Mouse (Mus musculus) C2C12 (cell line): Measurements from ENCODE around the gene Mycbpap. TPM values are rescaled to one million over a fixed set of nuclear protein-coding genes. Genes with fewer than 3 reads are reported as not detected.

Experiments used
- H3K27me3 ChIP-seq: one replicate; pipeline ENCODE4 v1.6.1; 2011; ENCODE audit not compliant: control insufficient read depth, insufficient read depth, insufficient read length
- H3K36me3 ChIP-seq: one replicate; pipeline ENCODE4 v1.6.1; 2011; ENCODE audit not compliant: control insufficient read depth, insufficient read depth
- H3K4me3 ChIP-seq: one replicate; pipeline ENCODE4 v1.5.1; 2011; ENCODE audit warnings: mild to moderate bottlenecking, control low read depth; ENCODE audit not compliant: poor library complexity, insufficient read depth, severe bottlenecking
- H3K79me2 ChIP-seq: one replicate; pipeline ENCODE4 v1.6.1; 2011; ENCODE audit not compliant: control insufficient read depth, insufficient read depth
- H3K79me3 ChIP-seq: one replicate; pipeline ENCODE4 v1.6.1; 2011; ENCODE audit warnings: low read depth, control low read depth
- H3ac ChIP-seq: one replicate; pipeline ENCODE3; 2011; ENCODE audit warnings: low read depth; ENCODE audit not compliant: control insufficient read depth, insufficient read length
- CEBPB ChIP-seq: IDR thresholded peaks from one replicate; pipeline ENCODE4 v1.6.1; 2011; ENCODE audit warnings: low read depth, mild to moderate bottlenecking, control low read depth, moderate library complexity
- CTCF ChIP-seq: IDR thresholded peaks from one replicate; pipeline ENCODE4 v1.5.1; 2011; ENCODE audit not compliant: control insufficient read depth, insufficient read depth, insufficient read length
- FOSL1 ChIP-seq: IDR thresholded peaks from one replicate; pipeline ENCODE4 v1.8.0; 2011; ENCODE audit warnings: mild to moderate bottlenecking, low read length; ENCODE audit not compliant: poor library complexity, insufficient read depth, severe bottlenecking
- MAX ChIP-seq: IDR thresholded peaks from one replicate; pipeline ENCODE4 v1.6.1; 2011; ENCODE audit warnings: mild to moderate bottlenecking, control low read depth
- MYOD1 ChIP-seq: IDR thresholded peaks from one replicate; pipeline ENCODE4 v1.6.1; 2011; ENCODE audit warnings: low read depth; ENCODE audit not compliant: control insufficient read depth, insufficient read length
- MYOG ChIP-seq: IDR thresholded peaks from one replicate; pipeline ENCODE4 v1.6.1; 2011; ENCODE audit not compliant: control insufficient read depth, insufficient read length; ENCODE audit errors: extremely low read depth
- USF1 ChIP-seq: IDR thresholded peaks from one replicate; pipeline ENCODE4 v1.6.1; 2011; ENCODE audit warnings: low read depth, mild to moderate bottlenecking, control low read depth, moderate library complexity
- polyA plus RNA-seq: library from polyadenylated mRNA; unstranded; fragments of >200 nt; fragmentation: generic; extraction: Trizol; gene quantifications from one replicate; pipeline ENCODE4 v1.2.1, GENCODE M21; 2012; ENCODE audit warnings: missing spikeins

The Mycbpap gene
- polyA plus RNA-seq, 1 experiment, result not detected

DNA sequence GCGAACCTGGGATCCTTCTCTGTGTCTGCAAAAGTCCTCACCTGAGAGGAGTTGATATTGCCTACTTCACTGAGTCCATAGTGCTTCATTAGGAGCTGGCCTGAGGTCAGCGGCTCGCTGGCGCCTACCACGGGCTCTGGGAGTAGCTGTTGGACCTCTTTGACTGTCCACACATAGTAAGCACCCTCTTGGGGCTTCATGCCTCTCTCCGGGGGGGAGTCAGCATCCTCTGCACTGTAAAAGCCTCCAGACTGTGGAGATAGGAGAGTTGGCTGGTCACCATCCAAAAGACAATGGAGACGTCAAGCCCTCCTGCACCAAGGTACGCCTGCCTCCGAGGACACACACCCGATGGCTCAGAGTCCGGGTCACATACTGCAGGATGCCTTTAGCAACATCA is 38.8 kb downstream of the Mycbpap start:
- Histone ChIP-seq H3K4me3 (no peak overlapping the region), H3K79me2 (no peaks in the 10 kb centered on the region), H3K36me3 (no peaks in the 10 kb centered on the region), H3ac (no peak overlapping the region), H3K27me3 (peaks cover 67% of the 10 kb centered on the region), H3K79me3 (no peaks in the 10 kb centered on the region)
- TF ChIP-seq MAX, result no peak
- TF ChIP-seq FOSL1, result no peak
- TF ChIP-seq USF1, result no peak
- no peak for TF ChIP-seq MYOG
- no peak for TF ChIP-seq CTCF
- TF ChIP-seq CEBPB, result no peak
- TF ChIP-seq MYOD1, result no peak

DNA sequence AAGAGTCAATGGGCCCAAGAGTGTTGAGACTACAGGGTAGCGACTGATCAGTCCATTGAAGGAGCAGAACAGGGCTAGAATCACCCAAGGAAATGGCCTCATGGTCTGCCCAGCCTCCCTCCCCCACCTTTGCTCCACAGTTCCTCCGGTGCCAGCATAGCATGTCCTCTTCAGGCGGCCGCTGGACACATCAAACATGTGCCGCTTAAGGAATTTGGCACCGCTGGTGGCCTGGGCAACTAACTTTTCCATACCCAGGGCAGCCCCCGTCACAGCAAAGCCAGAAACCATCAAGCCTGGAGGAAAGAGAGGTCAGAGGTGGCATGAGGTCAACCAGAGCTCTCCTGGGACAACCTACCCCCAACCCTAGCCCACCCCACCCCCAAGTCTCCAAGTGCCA is 39.6 kb downstream of the Mycbpap start:
- Histone ChIP-seq H3K36me3 (no peaks in the 10 kb centered on the region), H3K4me3 (no peak overlapping the region), H3K27me3 (peaks cover 75% of the 10 kb centered on the region), H3K79me2 (no peaks in the 10 kb centered on the region), H3ac (no peak overlapping the region), H3K79me3 (no peaks in the 10 kb centered on the region)
- no peak for TF ChIP-seq MYOD1
- no peak for TF ChIP-seq CTCF
- TF ChIP-seq MYOG, result no peak

DNA sequence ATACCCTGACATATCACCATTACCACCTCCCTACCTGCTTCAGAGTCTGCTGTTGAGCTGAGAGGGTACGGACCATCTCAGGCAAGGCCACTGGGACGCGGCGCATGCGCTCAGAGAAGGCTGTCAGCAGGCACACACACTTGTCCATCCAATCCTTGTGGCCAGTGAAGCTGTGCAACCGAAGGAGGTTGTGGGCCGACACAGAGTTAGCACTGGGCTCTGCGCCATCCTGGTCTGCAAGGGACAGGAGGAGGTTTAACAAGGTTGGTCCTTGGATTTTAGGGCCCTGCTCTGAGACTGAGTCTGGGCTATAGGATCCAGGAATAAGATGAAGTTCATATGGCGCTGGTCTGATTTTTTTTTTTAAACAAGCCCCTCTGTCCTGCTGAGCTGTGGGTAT is 41.2 kb downstream of the Mycbpap start:
- TF ChIP-seq USF1 (no peak), FOSL1 (no peak), MYOD1 (no peak), CEBPB (no peak), CTCF (no peak), MYOG (no peak), MAX (no peak)
- Histone ChIP-seq H3K79me3 (no peaks in the 10 kb centered on the region), H3ac (no peak overlapping the region), H3K4me3 (no peak overlapping the region), H3K79me2 (no peaks in the 10 kb centered on the region), H3K36me3 (no peaks in the 10 kb centered on the region), H3K27me3 (peaks cover 79% of the 10 kb centered on the region)

DNA sequence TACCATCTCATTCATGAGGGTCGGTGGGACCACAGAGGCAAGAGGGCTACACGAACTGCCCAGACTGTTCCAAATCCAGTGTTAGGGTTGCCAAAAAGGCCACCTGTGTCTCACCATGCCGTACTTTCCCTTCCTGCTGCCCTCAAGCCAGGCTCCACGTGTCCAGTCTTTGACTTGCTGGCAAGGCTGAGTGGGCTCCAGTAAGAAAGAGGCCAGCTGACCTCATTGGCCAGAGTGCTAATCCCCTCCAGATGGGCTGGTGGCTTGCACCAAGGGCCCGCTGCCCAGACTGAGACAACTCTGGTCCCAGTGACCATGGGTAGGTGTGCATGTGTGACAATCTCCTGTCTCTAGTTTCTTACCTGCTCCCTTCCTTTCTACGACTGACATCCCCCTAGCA is 43.9 kb downstream of the Mycbpap start:
- Histone ChIP-seq H3K79me2 (no peaks in the 10 kb centered on the region), H3K4me3 (no peak overlapping the region), H3ac (no peak overlapping the region), H3K27me3 (peaks cover 77% of the 10 kb centered on the region), H3K36me3 (no peaks in the 10 kb centered on the region), H3K79me3 (no peaks in the 10 kb centered on the region)
- TF ChIP-seq CEBPB, result no peak
- TF ChIP-seq MYOG, result no peak
- no peak for TF ChIP-seq CTCF
- no peak for TF ChIP-seq FOSL1
- TF ChIP-seq USF1, result no peak
- no peak for TF ChIP-seq MAX
- TF ChIP-seq MYOD1, result no peak

DNA sequence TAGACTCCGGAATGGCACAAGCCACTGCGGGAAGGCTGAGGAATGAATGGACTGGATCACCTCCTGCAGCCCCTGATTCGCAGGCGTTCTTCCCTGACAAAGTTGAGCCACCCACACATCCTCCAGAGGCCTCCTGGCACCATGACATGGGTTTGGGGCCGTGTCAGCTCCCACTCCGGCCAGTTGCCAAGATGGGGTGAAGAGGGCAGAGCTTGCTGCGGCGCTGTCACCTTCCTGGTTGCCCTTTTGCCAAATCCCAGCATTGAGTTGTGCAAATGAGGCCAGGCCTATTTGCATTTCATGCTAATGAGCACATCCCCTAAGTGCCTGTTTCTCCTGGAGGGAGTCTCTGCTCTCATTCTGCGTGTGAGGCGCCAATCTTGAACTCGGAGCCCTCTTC is 45.8 kb downstream of the Mycbpap start:
- Histone ChIP-seq H3K36me3 (no peaks in the 10 kb centered on the region), H3K4me3 (no peak overlapping the region), H3K79me2 (no peaks in the 10 kb centered on the region), H3ac (no peak overlapping the region), H3K79me3 (no peaks in the 10 kb centered on the region), H3K27me3 (peaks cover 73% of the 10 kb centered on the region)
- TF ChIP-seq MAX, result no peak
- TF ChIP-seq USF1, result no peak
- TF ChIP-seq CEBPB, result no peak
- no peak for TF ChIP-seq FOSL1
- TF ChIP-seq MYOD1, result no peak
- no peak for TF ChIP-seq MYOG
- no peak for TF ChIP-seq CTCF

DNA sequence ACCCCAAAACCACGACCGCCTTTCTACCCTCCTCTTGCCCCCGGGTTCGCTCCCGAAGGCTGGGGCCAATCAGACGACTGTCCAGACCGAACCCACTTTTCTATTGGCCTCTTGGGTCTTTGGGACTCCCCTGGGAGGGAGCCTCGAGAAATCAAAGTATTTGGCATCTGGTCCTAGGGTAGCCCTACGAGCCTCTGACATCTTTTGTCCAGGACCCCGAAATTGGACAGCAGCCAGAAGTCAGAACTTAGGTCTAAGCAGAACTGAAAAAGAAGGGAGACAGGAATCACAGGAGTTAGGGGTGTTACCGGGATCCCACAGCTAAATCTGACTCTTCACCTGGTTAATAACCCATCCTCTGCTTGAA is 47.0 kb downstream of the Mycbpap start:
- Histone ChIP-seq H3K36me3 (no peaks in the 10 kb centered on the region), H3ac (no peak overlapping the region), H3K4me3 (no peak overlapping the region), H3K79me2 (no peaks in the 10 kb centered on the region), H3K27me3 (peaks cover 62% of the 10 kb centered on the region), H3K79me3 (no peaks in the 10 kb centered on the region)
- TF ChIP-seq CTCF (no peak), MAX (no peak), CEBPB (no peak), MYOD1 (no peak)
